Mouse (Mus musculus) heart, embryonic 10.5 days (tissue): ENCODE results near the gene Bivm. TPM values are rescaled to one million over a fixed set of nuclear protein-coding genes. Genes with fewer than 3 reads are reported as not detected.

ENCODE experiments used
- DNase-seq: peaks from one replicate; pipeline ENCODE4 v3.0.0-alpha.2; 2017; ENCODE audit warnings: low spot score
- H3K27ac ChIP-seq: fragments of 300-500 bp; sonication (generic); 2 replicates; pipeline ENCODE4 v1.5.1; 2016; ENCODE audit warnings: mild to moderate bottlenecking
- H3K27me3 ChIP-seq: fragments of 300-500 bp; sonication (generic); 2 replicates; pipeline ENCODE4 v1.6.1; 2016; ENCODE audit warnings: mild to moderate bottlenecking; ENCODE audit not compliant: poor library complexity, insufficient read depth, severe bottlenecking
- H3K36me3 ChIP-seq: fragments of 300-500 bp; sonication (generic); 2 replicates; pipeline ENCODE4 v1.6.1; 2016; ENCODE audit warnings: mild to moderate bottlenecking, moderate library complexity
- H3K4me1 ChIP-seq: fragments of 300-500 bp; sonication (generic); 2 replicates; pipeline ENCODE4 v1.6.1; 2016; ENCODE audit warnings: mild to moderate bottlenecking
- H3K4me3 ChIP-seq: fragments of 300-500 bp; sonication (generic); 2 replicates; pipeline ENCODE4 v1.5.1; 2016; ENCODE audit warnings: mild to moderate bottlenecking, moderate library complexity
- H3K9me3 ChIP-seq: fragments of 300-500 bp; sonication (generic); 2 replicates; pipeline ENCODE4 v1.6.1; 2016; ENCODE audit warnings: mild to moderate bottlenecking, moderate library complexity
- WGBS: fragments of 180-500 bp; shearing (Covaris S2); methylation state at CpG from one replicate; pipeline ENCODE4 v1.1.7; 2016; 5-methylcytosine and 5-hydroxymethylcytosine counted together
- polyA plus RNA-seq: library from polyadenylated mRNA; unstranded; fragments of >200 nt; fragmentation: Nextera tagmentation; extraction: Ambion mirVana; gene quantifications from 2 replicates; pipeline ENCODE4 v1.2.1, GENCODE M21; 2016

Bivm gene
- polyA plus RNA-seq, 1 experiment from 2014 or later = 15.2 TPM

- peaks cover 3% of the 10 kb centered on the region; the same call in 1 of the 2 replicates for H3K4me1 ChIP-seq
- 82% methylated on average over 5 of the region's 5 CpGs for WGBS
- H3K9me3 ChIP-seq = no peaks in the 10 kb centered on the region
- H3K36me3 ChIP-seq = peaks cover 38% of the 10 kb centered on the region
- no peaks in the 10 kb centered on the region for H3K27me3 ChIP-seq
- no peak overlapping the region for H3K4me3 ChIP-seq
- no peak for DNase-seq
- H3K27ac ChIP-seq = no peak overlapping the region
Measured at GRCm38 (mm10) chr1:44142747-44143146, 24.0 kb downstream of the Bivm start.

GRCm38 (mm10) chr1:44147563-44148381 is 29.0 kb downstream of the Bivm start, which contains the start of gene Ercc5:
Gene Ercc5, plus strand, starts transcription at chr1:44147744.
- peak within 1 kb of the TSS; percentile 77 for H3K4me3 ChIP-seq

DNA sequence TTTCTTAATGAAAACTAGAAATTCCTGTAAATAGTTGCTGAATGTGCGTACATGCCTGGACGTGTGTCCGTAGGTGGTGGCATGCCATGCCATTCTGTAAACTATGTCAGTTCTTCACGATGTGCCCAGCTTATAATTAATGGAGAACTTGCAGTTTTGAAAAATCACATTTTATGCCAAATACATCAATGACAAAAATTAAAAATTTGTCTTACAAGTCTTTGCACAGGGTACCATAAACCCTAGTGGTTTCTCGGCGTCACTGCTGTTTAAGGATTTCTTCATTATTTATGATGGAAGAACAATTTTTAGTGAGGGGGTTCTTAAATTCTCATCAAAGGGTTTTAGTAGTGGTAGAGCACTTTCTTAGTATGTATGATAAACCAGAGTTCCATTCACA is 29.9 kb downstream of the Bivm start:
- DNase-seq = no peak
- Histone ChIP-seq H3K4me1 (peaks cover 3% of the 10 kb centered on the region; the same call in 1 of the 2 replicates), H3K27me3 (no peaks in the 10 kb centered on the region), H3K27ac (peak overlapping the region; percentile 95; the same call in 1 of the 2 replicates), H3K4me3 (peak overlapping the region; percentile 77), H3K9me3 (no peaks in the 10 kb centered on the region), H3K36me3 (peaks cover 3% of the 10 kb centered on the region; the same call in 1 of the 2 replicates)
- WGBS = 53% methylated on average over 6 of the region's 6 CpGs

More at GRCm38 (mm10) chr1:44147563-44148381, 29.0 kb downstream of the Bivm start, which contains the start of gene Ercc5:
- no peaks in the 10 kb centered on the region for H3K27me3 ChIP-seq
- H3K27ac ChIP-seq = peak within 1 kb of the TSS; percentile 95
- no peaks in the 10 kb centered on the region for H3K9me3 ChIP-seq
- under 1% methylated on average over 66 of the region's 66 CpGs for WGBS
- DNase-seq = peak; percentile 98
- peaks cover 3% of the 10 kb centered on the region; the same call in 1 of the 2 replicates for H3K4me1 ChIP-seq
- peaks cover 12% of the 10 kb centered on the region; the same call in 1 of the 2 replicates for H3K36me3 ChIP-seq

DNA sequence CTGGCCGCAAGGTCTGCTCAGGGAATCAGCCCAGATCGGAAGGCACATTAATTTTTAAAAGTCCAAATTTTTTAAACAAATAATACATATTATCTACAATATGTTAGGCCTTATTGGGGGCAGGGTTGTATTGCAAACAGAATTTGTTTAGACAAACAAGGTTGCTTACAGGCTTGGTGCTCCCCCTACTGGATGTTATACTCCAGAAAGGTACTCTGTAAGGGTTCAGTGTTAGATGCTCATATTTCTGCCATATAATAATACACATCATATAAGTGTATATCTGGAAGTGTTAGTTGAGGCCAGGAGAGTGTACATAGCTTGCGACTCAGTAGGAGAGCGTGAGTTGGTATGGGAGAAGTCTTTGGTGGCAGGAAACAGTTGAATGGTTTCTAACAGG is 36.5 kb downstream of the Bivm start:
- no peak for DNase-seq
- WGBS = 94% methylated on average over 4 of the region's 4 CpGs

GRCm38 (mm10) chr1:44158317-44158716 is 39.6 kb downstream of the Bivm start:
- Histone ChIP-seq H3K27ac (no peak overlapping the region), H3K4me1 (no peaks in the 10 kb centered on the region), H3K36me3 (peaks cover 49% of the 10 kb centered on the region), H3K9me3 (no peaks in the 10 kb centered on the region), H3K27me3 (no peaks in the 10 kb centered on the region), H3K4me3 (no peak overlapping the region)
- 91% methylated on average over 6 of the region's 6 CpGs for WGBS
- DNase-seq = no peak

More for the DNA sequence above, 36.5 kb downstream of the Bivm start:
- peaks cover 24% of the 10 kb centered on the region for H3K36me3 ChIP-seq
- H3K27ac ChIP-seq = no peak overlapping the region
- no peaks in the 10 kb centered on the region for H3K4me1 ChIP-seq
- H3K4me3 ChIP-seq = no peak overlapping the region
- H3K9me3 ChIP-seq = no peaks in the 10 kb centered on the region
- H3K27me3 ChIP-seq = no peaks in the 10 kb centered on the region

- 92% methylated on average over 6 of the region's 6 CpGs for WGBS
- no peak for DNase-seq
- peaks cover 68% of the 10 kb centered on the region for H3K36me3 ChIP-seq
Measured at GRCm38 (mm10) chr1:44161818-44162217, 43.1 kb downstream of the Bivm start.

GRCm38 (mm10) chr1:44162389-44162788 is 43.6 kb downstream of the Bivm start:
- H3K9me3 ChIP-seq = no peaks in the 10 kb centered on the region
- no peaks in the 10 kb centered on the region for H3K4me1 ChIP-seq
- no peak for DNase-seq
- no peak overlapping the region for H3K27ac ChIP-seq
- no peak overlapping the region for H3K4me3 ChIP-seq
- 90% methylated on average over 5 of the region's 5 CpGs for WGBS
- H3K27me3 ChIP-seq = no peaks in the 10 kb centered on the region
- H3K36me3 ChIP-seq = peaks cover 74% of the 10 kb centered on the region

More at GRCm38 (mm10) chr1:44161818-44162217, 43.1 kb downstream of the Bivm start:
- H3K27ac ChIP-seq = no peak overlapping the region
- no peaks in the 10 kb centered on the region for H3K9me3 ChIP-seq
- no peak overlapping the region for H3K4me3 ChIP-seq
- H3K27me3 ChIP-seq = no peaks in the 10 kb centered on the region
- H3K4me1 ChIP-seq = no peaks in the 10 kb centered on the region

DNA sequence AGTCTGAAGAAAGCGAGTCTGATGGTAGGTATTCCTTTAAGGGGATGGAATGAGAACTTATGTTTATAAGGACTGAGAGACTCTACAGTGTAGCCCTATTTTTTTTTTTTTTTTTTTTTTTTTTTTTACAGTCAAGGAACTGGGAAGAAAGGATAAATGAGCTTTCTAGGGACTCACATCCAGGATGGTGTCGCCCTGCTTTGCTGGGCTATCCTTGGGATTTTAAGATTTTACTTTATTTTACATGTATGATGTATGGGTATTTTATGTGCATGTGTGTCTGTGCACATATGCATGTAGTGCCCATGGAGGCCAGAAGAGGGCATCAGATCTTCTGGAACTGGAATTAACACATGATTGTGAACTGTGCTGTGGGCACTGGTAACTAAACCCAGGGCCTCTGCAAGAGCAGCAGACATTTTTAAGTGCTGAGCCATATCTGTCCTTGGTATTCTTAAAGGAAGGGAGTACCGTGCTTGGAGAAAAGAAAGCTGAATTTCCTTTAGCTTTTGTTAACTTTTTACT is 49.2 kb downstream of the Bivm start:
- Histone ChIP-seq H3K27me3 (no peaks in the 10 kb centered on the region), H3K4me3 (no peak overlapping the region), H3K9me3 (peaks cover 3% of the 10 kb centered on the region; the same call in 1 of the 2 replicates), H3K4me1 (no peaks in the 10 kb centered on the region), H3K27ac (no peak overlapping the region), H3K36me3 (peaks cover 76% of the 10 kb centered on the region)
- 94% methylated on average over 3 of the region's 3 CpGs for WGBS
- DNase-seq = peak; percentile 10

GRCm38 (mm10) chr1:44172656-44173055 is 53.9 kb downstream of the Bivm start:
- no peak overlapping the region for H3K4me3 ChIP-seq
- no peak overlapping the region for H3K27ac ChIP-seq
- no peaks in the 10 kb centered on the region for H3K27me3 ChIP-seq
- peaks cover 3% of the 10 kb centered on the region; the same call in 1 of the 2 replicates for H3K9me3 ChIP-seq
- peak; percentile 51 for DNase-seq
- WGBS = 95% methylated on average over 4 of the region's 4 CpGs
- H3K36me3 ChIP-seq = peaks cover 85% of the 10 kb centered on the region
- no peaks in the 10 kb centered on the region for H3K4me1 ChIP-seq

DNA sequence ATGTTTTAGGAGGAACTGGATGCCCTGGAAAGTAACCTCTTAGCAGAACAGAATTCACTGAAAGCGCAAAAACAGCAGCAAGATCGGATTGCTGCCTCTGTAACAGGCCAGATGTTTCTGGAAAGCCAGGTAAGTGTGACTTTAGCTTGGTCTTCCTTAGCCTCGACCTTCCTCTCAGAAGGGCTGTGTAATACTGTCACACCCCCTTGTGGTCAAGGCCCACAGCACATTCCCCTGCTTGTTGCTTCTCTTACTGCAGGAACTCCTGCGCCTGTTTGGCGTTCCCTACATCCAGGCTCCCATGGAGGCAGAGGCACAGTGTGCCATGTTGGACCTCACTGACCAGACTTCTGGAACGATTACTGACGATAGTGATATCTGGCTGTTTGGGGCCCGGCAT is 55.1 kb downstream of the Bivm start:
- H3K36me3 ChIP-seq = peaks cover 84% of the 10 kb centered on the region
- no peak overlapping the region for H3K27ac ChIP-seq
- 88% methylated on average over 8 of the region's 8 CpGs for WGBS
- DNase-seq = peak; percentile 45
- H3K4me1 ChIP-seq = no peaks in the 10 kb centered on the region
- H3K9me3 ChIP-seq = peaks cover 3% of the 10 kb centered on the region; the same call in 1 of the 2 replicates
- no peak overlapping the region for H3K4me3 ChIP-seq
- H3K27me3 ChIP-seq = no peaks in the 10 kb centered on the region

DNA sequence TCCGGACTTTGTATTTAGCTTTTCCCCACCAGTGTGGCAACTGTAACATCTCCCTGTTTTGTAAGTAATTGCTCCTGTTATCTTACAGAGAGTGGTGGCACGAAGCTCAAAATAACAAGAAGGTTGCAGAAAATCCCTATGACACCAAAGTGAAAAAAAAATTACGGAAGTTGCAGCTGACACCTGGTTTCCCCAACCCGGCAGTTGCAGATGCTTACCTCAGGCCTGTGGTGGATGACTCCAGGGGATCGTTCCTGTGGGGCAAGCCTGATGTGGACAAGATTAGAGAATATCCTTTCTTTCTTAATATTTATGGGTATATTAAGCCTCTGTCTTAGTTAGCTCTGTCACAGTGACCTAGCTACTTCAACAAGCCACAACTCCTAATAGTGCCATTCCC is 59.3 kb downstream of the Bivm start:
- Histone ChIP-seq H3K36me3 (peaks cover 70% of the 10 kb centered on the region), H3K4me1 (no peaks in the 10 kb centered on the region), H3K27ac (no peak overlapping the region), H3K4me3 (no peak overlapping the region), H3K27me3 (no peaks in the 10 kb centered on the region), H3K9me3 (no peaks in the 10 kb centered on the region)
- 93% methylated on average over 5 of the region's 5 CpGs for WGBS
- peak; percentile 66 for DNase-seq

DNA sequence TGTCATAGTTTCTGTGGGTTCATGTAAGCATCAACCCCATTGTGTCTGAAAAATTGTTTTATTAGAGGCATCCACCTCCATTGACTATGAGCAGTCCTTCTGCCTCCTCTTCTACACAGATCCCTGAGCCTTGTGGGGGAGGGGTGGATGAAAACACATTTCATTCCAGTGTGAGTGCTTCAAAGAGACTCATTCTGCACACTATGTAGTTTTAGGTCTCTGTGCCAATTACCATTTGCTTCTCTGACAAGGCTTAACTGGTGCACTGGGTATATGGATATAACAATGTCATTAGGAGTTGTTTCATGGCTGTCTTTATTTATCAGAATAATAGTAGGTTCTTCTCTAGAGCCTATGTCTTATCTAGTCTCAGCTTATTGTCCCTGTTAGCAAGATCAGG is 67.6 kb downstream of the Bivm start:
- Histone ChIP-seq H3K4me3 (no peak overlapping the region), H3K27me3 (no peaks in the 10 kb centered on the region), H3K27ac (no peak overlapping the region), H3K36me3 (peaks cover 8% of the 10 kb centered on the region; the same call in 1 of the 2 replicates), H3K9me3 (no peaks in the 10 kb centered on the region), H3K4me1 (no peaks in the 10 kb centered on the region)
- no peak for DNase-seq
